Mouse (Mus musculus): ENCODE measurements around the gene Slc4a3. TPM values are rescaled to one million over a fixed set of nuclear protein-coding genes. Genes with fewer than 3 reads are reported as not detected.

The Slc4a3 gene
- total and polyA plus RNA-seq, 2 experiments from 2014 or later, result 111 to 172 TPM

DNA sequence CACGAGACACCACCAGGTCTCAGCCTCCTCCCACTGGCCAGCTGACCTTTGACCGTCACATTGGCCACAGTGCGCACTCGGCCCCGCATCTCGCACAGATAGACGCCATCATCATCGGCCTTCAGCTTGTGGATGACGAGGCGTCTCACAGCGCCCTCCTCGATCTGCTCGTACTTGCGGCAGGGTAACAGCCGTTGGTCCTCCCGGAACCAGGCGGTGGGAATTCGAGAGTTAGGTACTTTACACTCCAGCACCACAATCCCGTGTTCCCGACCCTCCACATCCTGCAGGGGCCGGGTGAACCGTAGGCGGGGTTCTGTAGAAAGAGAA is 42.5 kb upstream of the Slc4a3 start:
- H3K4me1 ChIP-seq (ENCODE audit: insufficient read depth, low read length), result peaks cover 4% of the 10 kb centered on the region; the same call in 1 of the 2 replicates
- no peak for DNase-seq (ENCODE audit: low spot score)
- H3K9me3 ChIP-seq (ENCODE audit: low read length), result no peaks in the 10 kb centered on the region
- 80% methylated on average over 23 of the region's 23 CpGs for WGBS
- TF ChIP-seq CTCF (IDR thresholded peaks at IDR 0.05), result no peak
- H3K27me3 ChIP-seq (ENCODE audit: insufficient read depth, low read length), result no peaks in the 10 kb centered on the region
- no peak overlapping the region for H3K9ac ChIP-seq (replicated peaks; ENCODE audit: low read length, poor library complexity, severe bottlenecking)
- H3K27ac ChIP-seq (ENCODE audit: low read depth, low read length), result no peak overlapping the region
- no peak overlapping the region for H3K4me2 ChIP-seq (ENCODE audit: low read depth, low read length, poor library complexity, severe bottlenecking)
- no peak overlapping the region for H3K4me3 ChIP-seq (ENCODE audit: low read depth, low read length)
- no peak for ATAC-seq (ENCODE audit: low FRiP score)
- H3K36me3 ChIP-seq (ENCODE audit: insufficient read depth, low read length), result peaks cover 22% of the 10 kb centered on the region

DNA sequence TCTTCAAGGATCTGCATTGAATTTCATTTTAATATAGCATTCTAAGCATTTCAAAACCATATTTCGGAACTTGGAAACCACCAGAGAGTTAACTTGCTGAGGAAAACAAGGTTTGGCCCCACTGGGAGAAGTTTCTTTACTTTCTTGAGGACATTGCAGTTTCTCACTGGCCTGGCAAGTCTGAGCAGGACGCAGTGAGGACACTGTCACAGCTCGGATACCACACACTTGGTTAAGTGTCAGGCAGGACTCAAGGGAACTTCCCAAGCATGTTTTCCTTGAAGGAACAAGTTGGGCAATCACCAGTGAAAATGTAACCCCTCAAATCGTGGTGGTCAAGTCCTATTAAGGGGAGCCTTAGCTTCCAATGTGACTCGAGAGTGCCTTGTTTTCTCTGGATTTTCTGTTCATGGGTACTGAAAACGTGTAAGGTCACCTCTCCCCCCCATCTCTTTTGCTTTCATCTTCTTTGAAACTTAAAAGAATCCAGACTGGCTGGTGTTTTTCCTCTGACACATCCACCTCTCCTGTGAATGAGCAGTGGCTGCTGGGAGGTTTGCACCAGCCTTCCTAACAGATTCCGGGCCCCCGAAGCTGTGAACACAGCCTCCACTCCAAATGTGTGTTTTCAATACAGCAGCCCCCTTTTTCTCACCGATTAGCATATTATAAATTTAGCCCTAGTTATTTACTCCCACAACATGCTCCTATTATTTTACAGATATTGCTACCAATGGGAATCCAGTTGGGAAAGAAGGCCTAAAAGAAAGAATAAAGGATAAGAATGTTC is 41.6 kb upstream of the Slc4a3 start:
- DNase-seq (ENCODE audit: low spot score), result no peak
- TF ChIP-seq CTCF (IDR thresholded peaks at IDR 0.05), result no peak
- 64% methylated on average over 9 of the region's 9 CpGs for WGBS
- H3K27me3 ChIP-seq (ENCODE audit: insufficient read depth, low read length), result no peaks in the 10 kb centered on the region
- H3K9ac ChIP-seq (replicated peaks; ENCODE audit: low read length, poor library complexity, severe bottlenecking), result peak overlapping the region; percentile 93
- no peaks in the 10 kb centered on the region for H3K9me3 ChIP-seq (ENCODE audit: low read length)
- peak overlapping the region; percentile 92 for H3K27ac ChIP-seq (ENCODE audit: low read depth, low read length)
- peaks cover 4% of the 10 kb centered on the region; the same call in 1 of the 2 replicates for H3K4me1 ChIP-seq (ENCODE audit: insufficient read depth, low read length)
- ATAC-seq (ENCODE audit: low FRiP score), result no peak
- H3K4me2 ChIP-seq (ENCODE audit: low read depth, low read length, poor library complexity, severe bottlenecking), result peak overlapping the region; percentile 88
- peak overlapping the region; percentile 81 for H3K4me3 ChIP-seq (ENCODE audit: low read depth, low read length)
- H3K36me3 ChIP-seq (ENCODE audit: insufficient read depth, low read length), result peaks cover 16% of the 10 kb centered on the region

DNA sequence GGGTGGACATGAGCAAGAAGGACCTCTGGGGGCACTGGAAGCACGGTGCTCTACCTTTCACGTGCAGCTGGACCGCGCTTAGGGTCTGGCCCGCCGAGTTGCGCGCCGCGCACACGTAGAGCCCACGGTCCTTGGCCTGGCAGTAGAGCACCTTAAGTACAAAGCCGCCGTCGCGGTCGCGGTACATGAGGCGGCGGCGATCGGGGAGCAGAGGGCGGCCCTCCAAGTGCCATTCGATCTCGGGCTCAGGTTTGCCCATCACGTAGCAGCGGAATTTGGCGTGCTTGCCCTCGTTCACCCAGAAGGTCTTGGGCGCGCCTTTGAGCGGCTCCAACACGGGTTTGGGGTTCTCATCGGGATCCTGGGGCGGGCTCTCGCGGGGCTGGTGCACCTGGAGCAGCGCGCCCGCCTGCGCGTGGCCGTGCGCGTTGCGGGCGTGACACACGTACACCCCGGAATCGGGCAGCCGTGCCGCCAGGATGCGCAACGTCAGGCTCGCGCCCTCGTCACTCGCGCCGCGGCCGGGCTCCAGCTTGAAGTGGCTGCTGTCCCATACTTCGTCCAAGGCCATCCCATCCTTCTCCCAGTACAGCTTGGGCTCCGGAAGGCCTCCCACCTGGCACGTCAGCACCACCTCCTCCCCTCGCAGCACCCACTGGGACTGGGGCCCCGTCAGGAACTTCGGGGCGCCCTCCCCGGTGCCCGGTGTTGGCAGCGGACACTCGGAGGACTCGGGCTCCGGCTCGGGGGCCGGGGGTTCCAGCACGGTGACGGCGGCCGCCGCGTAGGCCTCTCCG is 40.7 kb upstream of the Slc4a3 start:
- H3K4me1 ChIP-seq (ENCODE audit: insufficient read depth, low read length), result peaks cover 4% of the 10 kb centered on the region; the same call in 1 of the 2 replicates
- H3K27me3 ChIP-seq (ENCODE audit: insufficient read depth, low read length), result no peaks in the 10 kb centered on the region
- WGBS, result under 1% methylated on average over 81 of the region's 84 CpGs
- no peaks in the 10 kb centered on the region for H3K9me3 ChIP-seq (ENCODE audit: low read length)
- peak overlapping the region; percentile 81 for H3K4me3 ChIP-seq (ENCODE audit: low read depth, low read length)
- TF ChIP-seq CTCF (IDR thresholded peaks at IDR 0.05), result 0 out of 2 replicates have a peak, but pooled peaks have one; percentile 9
- H3K27ac ChIP-seq (ENCODE audit: low read depth, low read length), result peak overlapping the region; percentile 92
- peaks cover 9% of the 10 kb centered on the region; the same call in 1 of the 2 replicates for H3K36me3 ChIP-seq (ENCODE audit: insufficient read depth, low read length)
- H3K4me2 ChIP-seq (ENCODE audit: low read depth, low read length, poor library complexity, severe bottlenecking), result peak overlapping the region; percentile 88
- peak overlapping the region; percentile 93 for H3K9ac ChIP-seq (replicated peaks; ENCODE audit: low read length, poor library complexity, severe bottlenecking)
- peak; percentile 85 for ATAC-seq (ENCODE audit: low FRiP score)
- peak; percentile 85 for DNase-seq (ENCODE audit: low spot score)

DNA sequence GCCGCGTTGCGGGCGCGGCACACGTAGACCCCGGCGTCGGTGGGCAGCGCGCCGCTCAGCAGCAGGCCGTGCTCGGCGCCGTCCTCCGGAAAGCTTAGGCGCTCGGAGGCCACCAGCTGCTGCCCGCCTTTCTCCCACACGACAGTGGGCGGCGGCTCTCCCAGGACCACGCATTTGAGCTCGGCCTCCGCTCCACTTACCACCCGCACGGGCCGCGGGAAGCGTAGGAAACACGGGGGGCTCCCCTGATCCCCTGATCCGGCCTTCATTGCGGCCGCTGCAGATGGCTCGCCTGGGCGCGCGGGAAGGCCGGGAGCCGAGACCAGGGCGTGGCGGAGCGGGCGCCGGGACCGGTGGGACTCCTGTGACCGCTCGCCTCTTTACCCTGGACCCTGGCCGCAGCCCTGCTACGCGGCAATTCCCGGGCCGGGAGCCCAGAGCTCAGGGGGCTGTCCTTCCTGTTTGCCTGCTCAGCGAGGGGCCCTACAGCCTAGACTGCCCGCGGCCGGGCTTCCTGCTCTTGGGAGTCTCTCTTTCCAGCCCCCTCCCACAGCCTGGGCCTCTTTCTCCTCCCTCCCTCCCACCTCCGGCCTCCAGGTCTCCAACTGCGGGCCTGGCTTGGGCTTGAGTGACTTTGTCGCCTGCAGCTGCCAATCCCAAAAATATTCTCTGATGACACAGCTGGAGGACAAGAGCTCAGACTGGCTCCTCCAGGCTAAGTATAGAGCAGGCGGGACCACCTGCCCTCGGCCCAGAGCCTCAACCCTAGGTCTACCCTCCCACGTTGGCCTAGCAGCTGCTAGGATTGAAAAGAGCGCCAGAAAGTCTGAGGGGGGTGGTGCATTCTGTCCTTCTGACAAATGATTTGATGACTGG is 39.9 kb upstream of the Slc4a3 start, which contains the start of gene Obsl1:
Obsl1 (minus strand) TSS at position 497 of the 876 bp plus-strand sequence.
- peak; percentile 75 for DNase-seq (ENCODE audit: low spot score)

GRCm38 (mm10) chr1:75507006-75507405 is 39.1 kb upstream of the Slc4a3 start, which contains the start of gene Inha:
Gene Inha (plus strand): TSS chr1:75507077.
- peak within 1 kb of the TSS; percentile 92 for H3K27ac ChIP-seq (ENCODE audit: low read depth, low read length)
- no peaks in the 10 kb centered on the region for H3K36me3 ChIP-seq (ENCODE audit: insufficient read depth, low read length)
- peak within 1 kb of the TSS; percentile 88 for H3K4me2 ChIP-seq (ENCODE audit: low read depth, low read length, poor library complexity, severe bottlenecking)
- H3K4me3 ChIP-seq (ENCODE audit: low read depth, low read length), result peak within 1 kb of the TSS; percentile 81
- DNase-seq (ENCODE audit: low spot score) (no peak), ATAC-seq (ENCODE audit: low FRiP score) (no peak)
- peak within 1 kb of the TSS; percentile 93 for H3K9ac ChIP-seq (replicated peaks; ENCODE audit: low read length, poor library complexity, severe bottlenecking)
- TF ChIP-seq CTCF (IDR thresholded peaks at IDR 0.05), result no peak
- H3K27me3 ChIP-seq (ENCODE audit: insufficient read depth, low read length), result no peaks in the 10 kb centered on the region
- 72% methylated on average over 10 of the region's 10 CpGs for WGBS
- no peaks in the 10 kb centered on the region for H3K9me3 ChIP-seq (ENCODE audit: low read length)
- peaks cover 4% of the 10 kb centered on the region; the same call in 1 of the 2 replicates for H3K4me1 ChIP-seq (ENCODE audit: insufficient read depth, low read length)

More for the DNA sequence above, 39.9 kb upstream of the Slc4a3 start, which contains the start of gene Obsl1:
- Histone ChIP-seq H3K9ac (replicated peaks; ENCODE audit: low read length, poor library complexity, severe bottlenecking) (peak within 1 kb of the TSS; percentile 93), H3K4me3 (ENCODE audit: low read depth, low read length) (peak within 1 kb of the TSS; percentile 81), H3K36me3 (ENCODE audit: insufficient read depth, low read length) (peaks cover 7% of the 10 kb centered on the region; the same call in 1 of the 2 replicates), H3K4me1 (ENCODE audit: insufficient read depth, low read length) (peaks cover 4% of the 10 kb centered on the region; the same call in 1 of the 2 replicates), H3K4me2 (ENCODE audit: low read depth, low read length, poor library complexity, severe bottlenecking) (peak within 1 kb of the TSS; percentile 88), H3K27me3 (ENCODE audit: insufficient read depth, low read length) (no peaks in the 10 kb centered on the region), H3K9me3 (ENCODE audit: low read length) (no peaks in the 10 kb centered on the region), H3K27ac (ENCODE audit: low read depth, low read length) (peak within 1 kb of the TSS; percentile 92)
- under 1% methylated on average over 62 of the region's 65 CpGs for WGBS
- ATAC-seq (ENCODE audit: low FRiP score), result peak; percentile 56
- TF ChIP-seq CTCF (IDR thresholded peaks at IDR 0.05), result no peak

All from midbrain, postnatal 0 days (tissue).